Mouse (Mus musculus) ES-Bruce4 (cell line): ENCODE results near the gene Il17rc.

ENCODE experiments used
- CTCF ChIP-seq: IDR thresholded peaks from one replicate; pipeline ENCODE4 v1.8.1; 2011; ENCODE audit warnings: low read depth, low read length
- POLR2A ChIP-seq: IDR thresholded peaks from one replicate; pipeline ENCODE4 v1.8.1; 2011; ENCODE audit warnings: low read length; ENCODE audit not compliant: insufficient read depth

DNA sequence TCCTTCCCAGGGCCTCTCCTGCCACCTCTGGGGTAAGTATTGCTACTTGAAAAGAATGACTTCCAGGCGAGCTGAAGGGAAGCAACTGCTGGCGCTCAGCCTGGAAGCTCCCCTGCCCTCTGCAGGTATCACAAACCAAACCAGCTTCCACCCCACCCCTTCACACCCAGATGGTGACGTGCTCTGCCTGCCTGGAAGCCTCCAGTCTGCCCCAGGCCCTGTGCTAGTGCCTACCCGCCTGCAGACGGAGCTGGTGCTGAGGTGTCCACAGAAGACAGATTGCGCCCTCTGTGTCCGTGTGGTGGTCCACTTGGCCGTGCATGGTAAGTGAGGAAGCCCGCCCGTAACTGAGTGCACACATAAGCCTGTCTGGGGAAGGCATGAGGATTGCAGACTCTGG, 834 bp downstream of the Il17rc start:
- no peak for TF ChIP-seq CTCF
- TF ChIP-seq POLR2A = no peak
